In the genomic region with DNA sequence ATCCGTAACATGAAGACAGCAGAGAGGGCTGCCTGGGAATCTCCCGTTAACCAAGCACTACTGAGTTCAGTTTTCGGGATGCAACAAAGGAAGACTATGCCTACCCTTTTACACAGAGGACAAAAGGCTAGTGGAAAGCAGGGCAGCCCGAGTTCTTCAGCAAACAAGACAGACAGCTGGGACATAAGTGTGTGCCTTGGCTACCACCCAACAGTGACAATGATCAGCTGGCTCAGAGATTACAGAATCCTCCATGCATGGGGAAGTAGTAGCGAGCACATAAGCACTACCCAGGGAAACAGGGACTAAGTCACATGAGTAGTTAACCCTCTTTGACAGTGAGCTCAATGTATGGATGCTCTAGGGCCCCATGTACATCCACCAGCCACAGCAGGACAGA, we compare ENCODE assay signal across 9 mouse cellular contexts.
DNase-seq lines count a peak whose midpoint lies in the region; ATAC-seq and TF ChIP-seq lines count a peak whose summit lies in the region.
"Had no signal": no experiment of that assay in that cellular context is flagged by ENCODE, and none has a peak within 500 bp of the region (broad histone marks: within the 10 kb centered on the region; RNA-seq: fewer than 3 reads in every experiment).

No protein-coding gene starts in this region.

- TF ChIP-seq POLR2A in lung, adult 2 months (IDR thresholded peaks at IDR 0.05; ENCODE audit: borderline replicate concordance, extremely low read depth, low read depth, low read length), result no peak

- no peaks in the 10 kb centered on the region for H3K9me3 ChIP-seq in lung, embryonic 15.5 days
- H3K9me3 ChIP-seq in neural tube, embryonic 15.5 days (replicated peaks), result no peaks in the 10 kb centered on the region
- H3K9me3 ChIP-seq: limb, embryonic 12.5 days had no signal

- TF ChIP-seq CTCF in lung, adult 2 months (IDR thresholded peaks at IDR 0.05; ENCODE audit: insufficient read depth, low read length), result no peak

- no peaks in the 10 kb centered on the region for H3K27me3 ChIP-seq in lung, embryonic 15.5 days
- H3K27me3 ChIP-seq in neural tube, embryonic 15.5 days (replicated peaks), result no peaks in the 10 kb centered on the region
- H3K27me3 ChIP-seq: limb, embryonic 12.5 days had no signal

- H3K9ac ChIP-seq in lung, embryonic 15.5 days, result no peak overlapping the region
- no peak overlapping the region for H3K9ac ChIP-seq in neural tube, embryonic 15.5 days (replicated peaks)
- H3K9ac ChIP-seq: limb, embryonic 12.5 days had no signal

- H3K36me3 ChIP-seq in lung, embryonic 15.5 days, result 0 out of 2 replicates have a peak, but pooled peaks cover 3% of the 10 kb centered on the region
- peaks cover 5% of the 10 kb centered on the region; the same call in 1 of the 2 replicates for H3K36me3 ChIP-seq in neural tube, embryonic 15.5 days

- H3K4me2 ChIP-seq in lung, embryonic 15.5 days, result no peak overlapping the region
- no peak overlapping the region for H3K4me2 ChIP-seq in neural tube, embryonic 15.5 days
- H3K4me2 ChIP-seq: limb, embryonic 12.5 days had no signal

- no peak overlapping the region for H3K27ac ChIP-seq in lung, embryonic 15.5 days
- H3K27ac ChIP-seq in neural tube, embryonic 15.5 days (replicated peaks), result peak overlapping the region; percentile 63; the same call in 1 of the 2 replicates
- H3K27ac ChIP-seq: limb, embryonic 12.5 days had no signal

- 66% methylated on average over 5 of the region's 5 CpGs for WGBS in lung, embryonic 15.5 days
- 52% methylated on average over 5 of the region's 5 CpGs for WGBS in lung, adult 2 months
- WGBS in neural tube, embryonic 15.5 days, result 29% methylated on average over 5 of the region's 5 CpGs

- DNase-seq in adrenal gland, postnatal 10 days, result peak; percentile 22
- DNase-seq in adrenal gland, postnatal 14 days, result no peak
- no peak for DNase-seq in lung, adult 2 months
- peak; percentile 19 to 41 for DNase-seq in layer of hippocampus, postnatal 14 days (ENCODE audit: low spot score in 2 of 2)
- no peak for DNase-seq in natural killer cell, adult 2 months (ENCODE audit: low spot score in 2 of 2)
- DNase-seq in thymus, postnatal 36 days, result no peak

- no peak overlapping the region for H3K4me3 ChIP-seq in lung, embryonic 15.5 days
- H3K4me3 ChIP-seq in lung, adult 2 months (replicated peaks; ENCODE audit: extremely low read depth, low read depth, low read length), result no peak overlapping the region
- H3K4me3 ChIP-seq in neural tube, embryonic 15.5 days (replicated peaks), result no peak overlapping the region
- H3K4me3 ChIP-seq: limb, embryonic 12.5 days had no signal

- no peaks in the 10 kb centered on the region for H3K4me1 ChIP-seq in lung, embryonic 15.5 days
- H3K4me1 ChIP-seq in lung, adult 2 months (ENCODE audit: control insufficient read depth, insufficient read depth, low read length), result no peaks in the 10 kb centered on the region
- H3K4me1 ChIP-seq in neural tube, embryonic 15.5 days, result peaks cover 5% of the 10 kb centered on the region; the same call in 1 of the 2 replicates
- H3K4me1 ChIP-seq: limb, embryonic 12.5 days had no signal

- 0 out of 2 replicates have a peak, but pooled peaks have one; percentile 50 for ATAC-seq in lung, embryonic 15.5 days (ENCODE audit: borderline replicate concordance, extremely low read depth, low FRiP score, low TSS enrichment)
- peak; percentile 56; the same call in 1 of the 2 replicates for ATAC-seq in neural tube, embryonic 15.5 days (ENCODE audit: low FRiP score)

Comparison
In these comparisons a context has a peak if more than half of its experiments do, and no peak if none do; other contexts are left out.
1. DNase-seq: peak in adrenal gland, postnatal 10 days (single experiment) and layer of hippocampus, postnatal 14 days (2 of 2); none in adrenal gland, postnatal 14 days (single experiment), lung, adult 2 months (single experiment), natural killer cell, adult 2 months (0 of 2) and thymus, postnatal 36 days (0 of 2).